In genomic region chr12:32122915-32123314, GRCm38 (mm10) we compare ENCODE assay signal across 12 mouse cellular contexts.
A peak's percentile ranks its signal among the peaks of the same experiment; 100 is the strongest.
DNase-seq lines count a peak whose midpoint lies in the region; ATAC-seq and TF ChIP-seq lines count a peak whose summit lies in the region.
"Had no signal": no experiment of that assay in that cellular context is flagged by ENCODE, and none has a peak within 500 bp of the region (broad histone marks: within the 10 kb centered on the region; RNA-seq: fewer than 3 reads in every experiment).

No protein-coding gene starts in this region.

- TF ChIP-seq CTCF in heart, adult 2 months (IDR thresholded peaks at IDR 0.05) = no peak
- TF ChIP-seq CTCF in layer of hippocampus, adult 2 months (conservative IDR thresholded peaks at IDR 0.05) = no peak

- ATAC-seq in heart, embryonic 13.5 days (ENCODE audit: extremely low read depth, insufficient number of reproducible peaks, low FRiP score, low TSS enrichment) = no peak; the same call in 1 of the 2 replicates
- ATAC-seq in megakaryocyte-erythroid progenitor cell, adult 5-6 weeks (replicated peaks; ENCODE audit: low FRiP score, low TSS enrichment, poor library complexity, severe bottlenecking) = peak; percentile 96
- no peak for ATAC-seq in forebrain, embryonic 16.5 days

- H3K9me3 ChIP-seq in heart, embryonic 13.5 days = no peaks in the 10 kb centered on the region
- no peaks in the 10 kb centered on the region for H3K9me3 ChIP-seq in erythroblast, embryonic 14.5 days (ENCODE audit: control insufficient read depth, low read length)
- no peaks in the 10 kb centered on the region for H3K9me3 ChIP-seq in forebrain, embryonic 16.5 days (ENCODE audit: control insufficient read depth, low read length)
- H3K9me3 ChIP-seq: embryonic facial prominence, embryonic 13.5 days; midbrain, embryonic 12.5 days had no signal

- H3K9ac ChIP-seq in heart, embryonic 13.5 days = peak overlapping the region; percentile 37; the same call in 1 of the 2 replicates
- H3K9ac ChIP-seq in heart, adult 2 months (ENCODE audit: low read depth, low read length) = no peak overlapping the region
- H3K9ac ChIP-seq in forebrain, embryonic 16.5 days (replicated peaks; ENCODE audit: low read depth, low read length) = no peak overlapping the region
- H3K9ac ChIP-seq: embryonic facial prominence, embryonic 13.5 days; midbrain, embryonic 12.5 days had no signal

- H3K36me3 ChIP-seq in heart, embryonic 13.5 days = no peaks in the 10 kb centered on the region
- H3K36me3 ChIP-seq in heart, adult 2 months (ENCODE audit: control insufficient read depth, insufficient read depth, low read length) = no peaks in the 10 kb centered on the region
- peaks cover 22% of the 10 kb centered on the region for H3K36me3 ChIP-seq in erythroblast, embryonic 14.5 days (ENCODE audit: control insufficient read depth)
- no peaks in the 10 kb centered on the region for H3K36me3 ChIP-seq in forebrain, embryonic 16.5 days (ENCODE audit: control insufficient read depth, insufficient read depth)
- H3K36me3 ChIP-seq: embryonic facial prominence, embryonic 13.5 days; midbrain, embryonic 12.5 days had no signal

- peak overlapping the region; percentile 40 for H3K4me2 ChIP-seq in heart, embryonic 13.5 days
- H3K4me2 ChIP-seq in forebrain, embryonic 16.5 days (ENCODE audit: low read length) = no peak overlapping the region
- H3K4me2 ChIP-seq: embryonic facial prominence, embryonic 13.5 days; midbrain, embryonic 12.5 days had no signal

- intact Hi-C loops in heart, adult 2 months (cut with DNase I) = no loop called here

- H3K27me3 ChIP-seq in heart, embryonic 13.5 days (replicated peaks) = no peaks in the 10 kb centered on the region
- H3K27me3 ChIP-seq in heart, adult 2 months (ENCODE audit: control insufficient read depth, insufficient read depth, low read length) = no peaks in the 10 kb centered on the region
- peaks cover 3% of the 10 kb centered on the region for H3K27me3 ChIP-seq in erythroblast, embryonic 14.5 days (ENCODE audit: control insufficient read depth)
- no peaks in the 10 kb centered on the region for H3K27me3 ChIP-seq in forebrain, embryonic 16.5 days (replicated peaks; ENCODE audit: control insufficient read depth, insufficient read depth, low read length)
- H3K27me3 ChIP-seq: embryonic facial prominence, embryonic 13.5 days; midbrain, embryonic 12.5 days had no signal

- no peak for DNase-seq in heart, adult 2 months
- peak; percentile 35 for DNase-seq in adrenal gland, adult 8-10 months
- no peak for DNase-seq in layer of hippocampus, adult 2 months (ENCODE audit: low spot score in 2 of 2)
- DNase-seq in right cerebral cortex, postnatal 14 days = no peak
- DNase-seq: cerebellum, adult 11 months; thymus, postnatal 4 days had no signal

- peaks cover 23% of the 10 kb centered on the region for H3K4me1 ChIP-seq in heart, embryonic 13.5 days
- H3K4me1 ChIP-seq in heart, adult 2 months (ENCODE audit: control insufficient read depth, insufficient read depth, low read length) = peaks cover 2% of the 10 kb centered on the region
- peaks cover 61% of the 10 kb centered on the region for H3K4me1 ChIP-seq in erythroblast, embryonic 14.5 days (ENCODE audit: control insufficient read depth)
- no peaks in the 10 kb centered on the region for H3K4me1 ChIP-seq in forebrain, embryonic 16.5 days (replicated peaks; ENCODE audit: control insufficient read depth, insufficient read depth, low read length)

- 22% methylated on average over 2 of the region's 2 CpGs for WGBS in heart, embryonic 13.5 days
- WGBS in heart, adult 2 months = 45% methylated on average over 2 of the region's 2 CpGs
- WGBS in forebrain, embryonic 16.5 days = 72% methylated on average over 2 of the region's 2 CpGs

- H3K4me3 ChIP-seq in heart, embryonic 13.5 days = peak overlapping the region; percentile 8; the same call in 1 of the 2 replicates
- H3K4me3 ChIP-seq in heart, adult 2 months = no peak overlapping the region
- peak overlapping the region; percentile 88 for H3K4me3 ChIP-seq in erythroblast, embryonic 14.5 days (replicated peaks)
- H3K4me3 ChIP-seq in forebrain, embryonic 16.5 days (replicated peaks; ENCODE audit: low read length) = no peak overlapping the region
- no peak overlapping the region for H3K4me3 ChIP-seq in layer of hippocampus, adult 2 months
- H3K4me3 ChIP-seq: embryonic facial prominence, embryonic 13.5 days; midbrain, embryonic 12.5 days had no signal

- no peak for TF ChIP-seq EP300 in heart, adult 2 months (IDR thresholded peaks at IDR 0.05; ENCODE audit: insufficient read depth, low read depth, low read length)

- peak overlapping the region; percentile 57; the same call in 1 of the 2 replicates for H3K27ac ChIP-seq in heart, embryonic 13.5 days (replicated peaks)
- H3K27ac ChIP-seq in heart, adult 2 months = no peak overlapping the region
- H3K27ac ChIP-seq in forebrain, embryonic 16.5 days (ENCODE audit: low read length) = no peak overlapping the region
- H3K27ac ChIP-seq in layer of hippocampus, adult 2 months = no peak overlapping the region
- H3K27ac ChIP-seq: embryonic facial prominence, embryonic 13.5 days; midbrain, embryonic 12.5 days had no signal

- no peak for TF ChIP-seq POLR2A in heart, adult 2 months (IDR thresholded peaks at IDR 0.05; ENCODE audit: insufficient read depth, low read depth, low read length)

- no peaks in the 10 kb centered on the region for H3K79me2 ChIP-seq in heart, adult 2 months (replicated peaks; ENCODE audit: control insufficient read depth, insufficient read depth, low read length)

Comparison
In these comparisons a context has a peak if more than half of its experiments do, and no peak if none do; other contexts are left out.
1. H3K4me3 ChIP-seq: peak in heart, embryonic 13.5 days (single experiment) and erythroblast, embryonic 14.5 days (single experiment); none in heart, adult 2 months (single experiment), forebrain, embryonic 16.5 days (single experiment) and layer of hippocampus, adult 2 months (single experiment).